Mouse (Mus musculus) MEL (cell line): ENCODE measurements around the gene Heg1.

Experiments used
- CHD2 ChIP-seq: IDR thresholded peaks from 2 replicates; pipeline ENCODE4 v1.6.1; 2011; ENCODE audit warnings: low read length, improper control_type of control experiment
- CTCF ChIP-seq, 3 experiments: IDR thresholded peaks in 2 of 3; conservative IDR thresholded peaks in 1 of 3; 2 replicates each; pipeline ENCODE4 v1.5.1; 2011 to 2012; ENCODE audit warnings: low read length in 3 of 3, low read depth in 2 of 3, mild to moderate bottlenecking in 2 of 3, improper control_type of control experiment in 1 of 3, inconsistent platforms in 1 of 3, mixed read lengths in 1 of 3, moderate library complexity in 1 of 3; ENCODE audit not compliant: control insufficient read depth in 1 of 3, insufficient read depth in 1 of 3, poor library complexity in 1 of 3, severe bottlenecking in 1 of 3
- EP300 ChIP-seq, 2 experiments: IDR thresholded peaks; 2 replicates each; pipeline ENCODE4 v1.6.1; 2011; ENCODE audit warnings: improper control_type of control experiment in 2 of 2, low read length in 2 of 2, low read depth in 1 of 2, mild to moderate bottlenecking in 1 of 2
- GABPA ChIP-seq: IDR thresholded peaks from 2 replicates; pipeline ENCODE4 v1.6.1; 2012; ENCODE audit warnings: low read depth, mild to moderate bottlenecking, inconsistent platforms, low read length, improper control_type of control experiment, moderate library complexity
- HCFC1 ChIP-seq: IDR thresholded peaks from 2 replicates; pipeline ENCODE4 v1.6.1; 2012; ENCODE audit warnings: low read depth, mild to moderate bottlenecking, inconsistent platforms, low read length, improper control_type of control experiment, moderate library complexity
- MAFK ChIP-seq: IDR thresholded peaks from 2 replicates; pipeline ENCODE4 v1.6.1; 2011; ENCODE audit warnings: low read depth, mild to moderate bottlenecking, low read length, improper control_type of control experiment, borderline replicate concordance
- MAZ ChIP-seq: IDR thresholded peaks from 2 replicates; pipeline ENCODE4 v1.6.1; 2012; ENCODE audit warnings: low read depth, mild to moderate bottlenecking, inconsistent platforms, low read length, improper control_type of control experiment
- MYC ChIP-seq: IDR thresholded peaks from 2 replicates; pipeline ENCODE4 v1.6.1; 2011; ENCODE audit warnings: low read depth, mild to moderate bottlenecking, low read length, improper control_type of control experiment, moderate library complexity
- POLR2A ChIP-seq, 2 experiments: IDR thresholded peaks; 2 replicates each; pipeline ENCODE4 v1.6.1; 2011 to 2012; ENCODE audit warnings: low read length in 2 of 2, mild to moderate bottlenecking in 2 of 2, control low read depth in 1 of 2, improper control_type of control experiment in 1 of 2, low read depth in 1 of 2, moderate library complexity in 1 of 2; ENCODE audit not compliant: control insufficient read depth in 1 of 2, insufficient read depth in 1 of 2, poor library complexity in 1 of 2
- POLR2AphosphoS2 ChIP-seq: IDR thresholded peaks from 2 replicates; pipeline ENCODE4 v1.6.1; 2011; ENCODE audit warnings: low read length, improper control_type of control experiment
- USF2 ChIP-seq, 2 experiments: IDR thresholded peaks; 2 replicates each; pipeline ENCODE4 v1.6.1; 2011 to 2012; ENCODE audit warnings: improper control_type of control experiment in 2 of 2, low read length in 2 of 2, borderline replicate concordance in 1 of 2, inconsistent platforms in 1 of 2, low read depth in 1 of 2, mild to moderate bottlenecking in 1 of 2; ENCODE audit not compliant: insufficient read depth in 1 of 2
- ZMIZ1 ChIP-seq: IDR thresholded peaks from 2 replicates; pipeline ENCODE4 v1.6.1; 2012; ENCODE audit warnings: low read depth, mild to moderate bottlenecking, inconsistent platforms, low read length, improper control_type of control experiment, moderate library complexity

DNA sequence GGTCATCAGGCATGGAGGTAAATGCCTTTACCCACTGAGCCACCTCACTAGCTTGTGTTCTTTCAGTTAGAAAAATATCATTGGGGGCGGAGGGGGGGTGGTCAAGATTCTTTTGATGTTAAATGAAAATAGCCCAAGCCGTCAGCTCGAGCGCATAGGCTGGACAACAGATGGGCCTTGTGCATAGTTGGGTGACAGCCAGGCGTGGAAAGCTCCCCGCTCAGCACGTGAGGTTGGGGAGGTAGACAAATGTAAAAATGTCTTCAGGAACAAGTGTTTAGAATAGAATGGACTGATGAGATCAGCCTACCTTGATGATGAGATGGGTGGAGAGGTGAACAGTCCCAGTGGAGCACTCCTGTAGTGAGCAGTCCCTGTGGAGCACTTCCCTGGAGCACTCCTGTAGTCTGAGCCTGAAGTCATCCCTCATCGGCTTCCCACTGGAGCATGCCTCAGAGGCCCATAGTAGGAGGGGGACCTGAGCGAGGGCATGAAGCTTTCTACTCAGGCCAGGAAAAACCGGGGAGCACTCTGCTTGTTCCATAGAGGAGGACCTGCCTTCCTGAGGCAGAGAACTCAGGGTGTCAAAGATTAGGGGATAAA lies 62.0 kb downstream of the Heg1 start:
- TF ChIP-seq EP300 (IDR thresholded peaks at IDR 0.05; ENCODE audit: low read depth in 1 of 2, low read length in 2 of 2) (no peak), MAZ (no peak), CTCF (IDR thresholded peaks at IDR 0.05 in 2 of 3, conservative IDR thresholded peaks at IDR 0.05 in 1 of 3; ENCODE audit: control insufficient read depth in 1 of 3, insufficient read depth in 1 of 3, low read depth in 2 of 3, low read length in 3 of 3, poor library complexity in 1 of 3, severe bottlenecking in 1 of 3) (no peak), USF2 (IDR thresholded peaks at IDR 0.05; ENCODE audit: borderline replicate concordance in 1 of 2, insufficient read depth in 1 of 2, low read depth in 1 of 2, low read length in 2 of 2) (no peak), HCFC1 (no peak), POLR2A (IDR thresholded peaks at IDR 0.05; ENCODE audit: control insufficient read depth in 1 of 2, insufficient read depth in 1 of 2, low read depth in 1 of 2, low read length in 2 of 2, poor library complexity in 1 of 2) (no peak), MAFK (no peak), MYC (no peak), ZMIZ1 (no peak), GABPA (no peak), POLR2AphosphoS2 (no peak), CHD2 (no peak)
